Mouse (Mus musculus) mouse trophoblast stem cell (cell line): ENCODE results near the gene Akt2.
"Not testable (repeated sequence)": the region's sequence is repeated elsewhere in the genome, so short reads cannot be mapped to it uniquely, and the experiment has no call there.

Experiments
- in situ Hi-C, 2 experiments: fragments of 300-500 bp; cut with MseI, MboI; formaldehyde crosslinking; loops; 2 replicates in 1 of 2; 3 replicates in 1 of 2; pipeline ENCODE4 v1.15.1; 2025

Gene Akt2

GRCm38 (mm10) chr7:27613751-27614499, 22.6 kb downstream of the Akt2 start:
- in situ Hi-C loops: no loop called here

GRCm38 (mm10) chr7:27621028-27621427, 29.7 kb downstream of the Akt2 start:
- in situ Hi-C loops: no loop called here

- in situ Hi-C loops: no loop called here
Observed at GRCm38 (mm10) chr7:27622234-27622633, 30.9 kb downstream of the Akt2 start.

GRCm38 (mm10) chr7:27624967-27625366, 33.6 kb downstream of the Akt2 start:
- in situ Hi-C loops: no loop called here

GRCm38 (mm10) chr7:27627707-27628106, 36.4 kb downstream of the Akt2 start:
- in situ Hi-C loops: no loop called here

GRCm38 (mm10) chr7:27628190-27628589, 36.8 kb downstream of the Akt2 start:
- in situ Hi-C loops: no loop called here

GRCm38 (mm10) chr7:27628816-27629215, 37.5 kb downstream of the Akt2 start:
- in situ Hi-C loops: not testable (repeated sequence)

GRCm38 (mm10) chr7:27631439-27631838, 40.1 kb downstream of the Akt2 start:
- in situ Hi-C loops: no loop called here

GRCm38 (mm10) chr7:27633166-27633565, 41.8 kb downstream of the Akt2 start:
- in situ Hi-C loops: no loop called here

GRCm38 (mm10) chr7:27634691-27635090, 43.3 kb downstream of the Akt2 start:
- in situ Hi-C loops: no loop called here

- in situ Hi-C loops: not testable (repeated sequence)
Observed at GRCm38 (mm10) chr7:27635094-27635493, 43.7 kb downstream of the Akt2 start.

- in situ Hi-C loops: no loop called here
Observed at GRCm38 (mm10) chr7:27644471-27644870, 53.1 kb downstream of the Akt2 start.

- in situ Hi-C loops: no loop called here
Observed at GRCm38 (mm10) chr7:27646516-27646915, 55.2 kb downstream of the Akt2 start.

- in situ Hi-C loops: no loop called here
Observed at GRCm38 (mm10) chr7:27647281-27648002, 56.1 kb downstream of the Akt2 start.

- in situ Hi-C loops: no loop called here
Observed at GRCm38 (mm10) chr7:27649723-27650122, 58.4 kb downstream of the Akt2 start.

GRCm38 (mm10) chr7:27650949-27651348, 59.6 kb downstream of the Akt2 start:
- in situ Hi-C loops: no loop called here

- in situ Hi-C loops: no loop called here
Observed at GRCm38 (mm10) chr7:27653681-27654437, 62.5 kb downstream of the Akt2 start, which contains the start of gene Ttc9b. Ttc9b (plus strand) TSS chr7:27653915.

- in situ Hi-C loops: no loop called here
Observed at GRCm38 (mm10) chr7:27654607-27655276, 63.4 kb downstream of the Akt2 start.

- in situ Hi-C loops: no loop called here
Observed at GRCm38 (mm10) chr7:27655545-27655944, 64.2 kb downstream of the Akt2 start.

- in situ Hi-C loops: no loop called here
Observed at GRCm38 (mm10) chr7:27656600-27656999, 65.2 kb downstream of the Akt2 start.

- in situ Hi-C loops: no loop called here
Observed at GRCm38 (mm10) chr7:27657824-27658395, 66.6 kb downstream of the Akt2 start.
